Mouse (Mus musculus): Measurements from ENCODE around the gene Tmem233. TPM values are rescaled to one million over a fixed set of nuclear protein-coding genes. Genes with fewer than 3 reads are reported as not detected.
A peak's percentile ranks its signal among the peaks of the same experiment; 100 is the strongest.

Tmem233 gene
- total RNA-seq, 2 experiments from 2014 or later = not detected

DNA sequence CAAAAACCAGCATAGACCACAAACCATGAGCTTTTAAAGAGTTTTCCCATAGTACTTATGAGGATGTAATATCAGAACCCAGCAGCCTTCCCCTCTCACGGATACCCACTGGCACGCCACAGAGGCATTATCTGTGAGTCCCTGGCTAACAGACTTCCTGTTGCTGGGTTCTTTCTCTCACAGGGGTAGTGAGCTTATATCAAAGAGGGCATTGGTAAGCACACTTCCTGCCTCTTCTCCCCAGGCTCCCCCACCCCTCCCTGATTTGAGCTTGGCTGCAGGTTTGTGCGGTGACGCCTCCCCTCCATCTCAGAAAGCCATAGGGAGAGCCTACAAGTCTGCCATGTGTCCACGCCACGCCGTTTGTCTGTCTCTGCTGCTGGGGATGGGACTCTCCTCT lies 54.0 kb downstream of the Tmem233 start:
- DNase-seq = no peak

DNA sequence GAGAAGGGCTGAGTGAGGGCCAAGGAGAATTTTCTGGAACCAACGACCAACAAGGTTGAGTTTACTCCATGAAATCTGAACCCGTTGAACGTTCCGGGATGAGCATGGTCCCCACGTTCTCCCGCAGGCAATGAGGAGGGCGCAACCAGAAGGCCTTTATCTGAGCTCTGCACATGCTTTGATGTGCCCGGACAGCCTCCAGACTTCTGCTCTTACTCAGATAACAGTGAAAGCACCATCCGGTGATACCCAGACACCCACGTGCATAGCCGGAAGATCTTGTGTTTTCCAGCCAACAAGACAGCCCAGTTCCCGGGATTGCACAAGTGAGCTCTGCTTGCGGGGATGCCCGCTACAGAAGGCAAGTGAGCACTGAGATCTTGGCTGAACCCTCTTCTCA lies 56.5 kb downstream of the Tmem233 start:
- DNase-seq = no peak

DNA sequence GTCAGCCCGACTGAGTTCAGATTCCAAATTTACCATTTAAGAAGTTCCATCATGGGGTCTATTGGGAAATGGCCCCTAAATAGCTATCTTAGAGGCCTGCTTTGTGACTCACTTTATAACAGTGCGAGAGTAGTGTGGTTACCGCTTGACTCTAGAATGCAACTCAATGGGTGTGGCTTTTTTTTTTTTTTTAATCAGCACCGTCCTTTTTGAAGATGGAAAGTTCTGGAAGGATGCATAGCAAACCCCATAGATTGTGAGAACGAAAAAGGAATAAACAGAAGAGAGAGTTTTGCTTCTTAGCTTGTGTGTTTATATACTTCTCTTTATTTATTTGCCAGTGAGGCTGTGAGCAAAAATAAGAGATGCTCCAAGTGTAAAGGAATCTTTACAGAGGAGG lies 56.9 kb downstream of the Tmem233 start:
- no peak for DNase-seq

DNA sequence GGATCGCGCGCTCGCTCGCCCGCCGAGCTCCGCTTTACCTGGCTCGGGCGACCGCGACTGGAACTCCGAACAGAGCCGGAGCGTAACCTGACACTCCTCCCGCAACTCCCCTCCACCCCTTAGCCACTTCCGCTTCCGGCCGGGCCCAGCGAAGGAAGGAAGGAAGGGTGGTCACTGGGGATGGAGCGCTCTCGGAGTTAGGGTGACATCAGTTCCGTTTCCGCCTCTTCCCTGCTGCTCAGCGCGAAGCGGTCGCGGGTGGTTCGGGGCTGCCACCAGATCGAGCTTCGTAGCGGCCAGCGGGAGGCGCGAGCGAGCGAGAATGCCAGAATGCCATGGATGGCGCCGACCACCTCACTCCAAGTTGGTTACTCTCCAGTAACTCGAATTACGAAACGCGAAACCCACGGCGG lies 58.7 kb downstream of the Tmem233 start, which contains the start of gene Prkab1:
Gene Prkab1 (minus strand): TSS at position 182 of the 413 bp plus-strand sequence.
- DNase-seq = peak; percentile 96

DNA sequence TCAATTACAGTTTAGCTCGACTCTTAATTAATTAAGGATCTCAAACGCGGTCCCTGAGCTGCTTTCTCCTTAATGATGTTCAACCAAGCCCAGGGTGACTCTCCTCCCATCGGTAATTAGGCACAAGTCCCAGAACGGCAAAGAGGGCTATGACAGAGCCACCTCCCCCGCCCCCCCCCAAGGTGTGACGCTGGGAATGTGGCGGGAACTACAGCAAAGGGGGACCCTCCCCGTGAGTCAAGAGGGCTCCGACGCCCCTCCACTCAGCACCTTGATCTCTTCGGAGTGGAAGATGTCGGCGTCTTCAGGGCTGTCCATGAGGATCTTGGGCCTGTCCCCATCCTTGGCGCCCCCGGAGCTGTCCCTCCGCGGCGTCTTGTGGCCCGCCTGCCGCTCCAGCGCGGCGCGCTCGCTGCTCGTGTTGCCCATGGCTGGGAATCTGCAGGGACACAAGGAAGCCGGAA lies 59.2 kb downstream of the Tmem233 start:
- DNase-seq = peak in 1 of 2 experiments; percentile 44

DNA sequence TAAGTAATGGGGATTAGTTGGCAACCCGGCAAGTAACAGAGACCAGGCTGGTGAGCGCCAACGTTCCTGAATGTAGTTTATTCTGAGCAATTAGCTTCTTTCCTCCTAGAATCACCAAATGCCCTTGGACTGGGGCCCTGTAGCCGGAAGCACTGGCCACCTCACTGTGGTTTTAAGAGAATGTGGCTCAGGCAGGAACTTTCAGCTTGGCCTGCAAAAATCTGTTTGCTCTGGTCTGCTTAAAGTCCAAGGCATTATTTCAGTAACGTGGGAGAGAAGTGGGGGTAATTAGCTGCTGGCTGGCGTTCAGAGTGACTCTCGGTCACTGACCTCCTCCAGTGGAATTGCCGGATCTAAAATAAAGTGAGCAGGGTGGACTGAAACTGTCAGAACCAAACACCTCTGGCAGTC lies 59.8 kb downstream of the Tmem233 start:
- peak; percentile 66 to 68 for DNase-seq

DNA sequence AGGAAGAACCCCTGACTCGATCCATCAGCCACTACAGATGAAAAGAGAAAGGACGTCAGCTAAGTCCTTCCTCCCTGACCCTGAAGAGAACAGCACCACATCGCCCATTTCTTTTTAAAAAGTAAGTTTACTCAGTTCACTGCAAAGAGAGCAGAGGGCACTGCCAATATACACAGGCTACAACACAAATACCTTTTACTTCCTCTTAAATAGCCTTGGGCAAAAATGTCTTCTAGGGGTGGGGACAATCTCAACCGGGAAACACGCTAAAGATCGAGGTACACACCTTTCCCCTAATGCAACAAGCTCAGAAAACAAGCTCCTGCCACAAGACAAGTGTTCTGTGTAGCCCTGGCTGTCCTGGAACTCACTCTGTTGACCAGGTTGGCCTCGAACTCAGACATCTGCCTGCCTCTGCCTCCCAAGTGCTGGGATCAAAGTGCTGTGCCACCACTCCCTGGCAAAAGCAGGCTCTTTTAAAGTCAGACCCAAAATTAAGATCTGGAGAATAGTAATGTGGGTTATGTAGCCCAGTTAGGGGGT lies 60.3 kb downstream of the Tmem233 start:
- no peak for DNase-seq

DNA sequence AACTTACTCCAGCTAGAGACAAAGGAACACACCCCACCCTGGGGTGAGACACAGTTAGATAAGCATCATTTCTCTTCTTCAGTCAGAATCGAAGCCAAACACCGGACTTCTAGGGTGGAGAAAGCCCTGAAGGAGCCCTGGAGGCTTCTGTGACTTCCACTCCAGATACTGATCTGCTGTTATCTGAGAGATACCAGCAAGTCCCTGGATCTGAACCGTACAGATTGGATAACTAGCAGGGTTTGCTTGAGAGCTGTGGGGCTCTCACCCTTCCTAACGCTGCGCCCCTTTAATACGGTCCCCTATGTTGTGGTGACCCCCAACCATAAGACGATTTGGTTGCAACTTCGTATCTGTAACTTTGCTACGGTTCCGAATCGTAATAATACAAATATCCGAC lies 60.9 kb downstream of the Tmem233 start:
- no peak for DNase-seq

DNA sequence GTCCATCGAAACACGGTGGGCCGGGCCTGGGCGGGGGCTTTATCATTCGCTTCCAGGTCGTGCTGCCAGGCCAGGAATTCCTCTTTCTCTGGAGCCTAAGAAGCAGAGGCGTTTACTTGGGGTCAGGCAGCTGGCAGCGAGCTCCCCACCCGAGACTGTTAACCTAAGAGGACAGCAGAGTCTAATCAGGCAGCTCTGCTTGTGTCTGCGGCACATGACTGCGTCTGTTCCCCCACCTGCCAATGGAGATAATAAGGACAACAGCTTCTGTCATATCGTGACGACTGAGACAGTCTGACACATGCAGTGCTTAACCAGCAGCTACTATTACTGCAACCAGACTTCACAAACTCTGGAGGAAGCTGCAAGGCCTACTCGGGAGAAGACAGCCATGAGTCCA lies 61.5 kb downstream of the Tmem233 start:
- no peak for DNase-seq

DNA sequence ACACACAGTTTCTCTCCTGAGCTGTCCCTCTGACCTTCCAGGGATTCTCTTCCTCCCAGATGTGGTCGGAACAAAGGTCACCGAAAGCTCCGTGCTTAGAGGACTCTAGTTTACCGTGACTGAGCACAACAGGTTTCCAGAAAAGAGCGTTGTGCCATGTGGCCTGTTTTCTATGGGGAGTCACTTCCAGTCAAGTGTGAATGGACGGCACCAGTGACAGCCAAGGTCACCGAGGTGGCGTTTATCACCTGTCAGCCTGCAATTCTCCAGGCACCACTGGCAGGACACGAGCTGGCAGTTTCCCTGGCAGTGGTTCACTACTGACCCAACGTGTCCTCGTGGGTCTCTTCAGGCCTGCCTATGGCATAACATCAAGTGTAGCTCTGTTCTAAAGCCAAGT lies 63.7 kb downstream of the Tmem233 start:
- peak in 1 of 2 experiments; percentile 17 for DNase-seq

DNA sequence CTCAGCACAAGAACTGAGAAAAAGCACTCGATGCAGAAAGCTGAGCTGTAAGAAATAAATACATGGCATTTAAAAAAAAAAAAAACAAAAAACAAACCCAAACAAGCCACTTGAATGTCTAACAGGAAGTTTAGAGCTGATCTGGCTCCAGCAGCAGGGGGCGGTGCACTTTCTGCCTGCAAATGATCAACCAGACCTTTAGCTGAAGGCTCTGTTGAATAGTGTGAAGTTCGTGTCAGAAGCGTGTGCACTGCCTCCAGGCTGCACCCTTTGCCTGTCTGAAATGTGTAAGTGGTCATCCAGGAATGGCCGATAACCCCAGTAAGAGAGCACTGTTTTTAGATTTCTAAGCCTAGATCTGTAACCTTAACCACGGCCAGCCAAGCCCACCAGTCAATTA lies 64.3 kb downstream of the Tmem233 start:
- no peak for DNase-seq

DNA sequence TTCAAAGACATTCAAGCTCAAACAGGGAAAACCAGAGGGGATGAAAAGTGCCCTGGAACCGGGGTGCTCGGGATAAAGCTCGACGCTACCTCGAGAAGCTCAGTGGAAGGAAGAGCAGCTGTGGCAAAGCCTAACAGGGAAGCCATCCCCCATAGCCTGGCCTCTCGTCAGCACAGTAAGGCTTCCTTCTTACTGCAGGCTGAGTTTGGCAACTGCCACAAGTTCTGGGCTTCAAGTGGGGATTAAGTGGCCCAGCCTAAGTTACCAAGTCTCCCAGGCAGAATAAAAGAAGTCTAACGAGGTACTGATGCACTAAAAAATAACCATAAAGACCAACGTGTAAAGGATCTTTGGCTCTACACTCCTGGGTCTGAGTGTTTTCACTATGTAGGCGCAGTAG lies 64.8 kb downstream of the Tmem233 start:
- no peak for DNase-seq

DNA sequence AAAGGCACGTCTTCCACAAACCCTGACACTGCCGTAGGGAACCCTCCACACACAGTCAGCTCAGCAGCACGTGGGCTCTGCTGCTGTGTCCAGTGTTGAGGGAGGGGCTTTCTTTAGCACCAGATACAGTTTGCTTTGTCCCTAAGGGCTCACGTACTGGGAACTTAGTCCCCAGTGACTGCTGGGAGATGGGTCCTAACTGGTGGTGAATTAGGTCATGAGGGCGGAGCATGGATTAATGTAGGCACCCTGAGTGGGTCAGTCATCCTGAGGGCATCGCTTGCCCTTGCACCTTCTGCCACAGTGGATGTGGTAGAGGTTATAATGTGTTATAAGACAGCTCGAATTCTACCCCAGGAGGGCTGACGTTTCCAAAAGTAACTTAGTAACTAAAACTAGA lies 65.7 kb downstream of the Tmem233 start:
- DNase-seq = no peak

DNA sequence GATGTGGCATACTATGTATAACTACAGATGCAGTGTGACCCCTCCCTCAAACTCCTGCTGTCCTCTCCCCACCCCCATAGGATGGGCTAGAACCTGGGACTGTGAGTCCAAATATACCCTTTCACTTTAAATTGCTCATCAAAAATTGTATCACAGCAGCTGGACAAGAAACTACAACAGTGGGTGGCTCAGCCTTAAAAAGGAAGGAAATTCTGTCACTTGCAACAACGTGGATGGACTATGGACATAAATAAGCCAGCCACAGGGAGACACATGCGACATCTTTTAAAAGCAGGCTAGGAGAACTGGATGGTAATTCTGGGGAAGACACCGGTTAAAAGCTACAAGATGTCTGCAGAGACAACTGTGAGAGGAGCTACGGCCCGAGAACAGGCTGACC lies 66.5 kb downstream of the Tmem233 start:
- DNase-seq = no peak

DNA sequence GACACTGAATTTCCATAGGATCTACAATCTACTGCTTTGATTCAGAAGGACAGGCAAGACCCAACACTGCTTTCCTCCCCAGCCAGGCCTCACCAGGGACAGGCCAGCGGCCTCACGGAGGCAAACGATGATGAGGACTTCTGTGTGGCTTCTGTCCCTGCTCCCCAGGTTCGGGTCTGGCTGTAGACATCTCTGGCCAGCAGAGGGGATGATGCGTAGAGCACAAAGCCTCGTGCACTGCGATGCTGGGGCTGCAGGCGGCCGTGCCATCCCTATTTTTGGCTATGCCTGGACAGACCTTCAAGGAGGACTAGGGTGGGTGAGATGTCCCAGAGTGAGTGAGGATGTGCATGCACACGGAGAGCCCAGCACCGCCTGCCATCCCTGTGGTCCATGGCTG lies 68.8 kb downstream of the Tmem233 start:
- DNase-seq = no peak

DNA sequence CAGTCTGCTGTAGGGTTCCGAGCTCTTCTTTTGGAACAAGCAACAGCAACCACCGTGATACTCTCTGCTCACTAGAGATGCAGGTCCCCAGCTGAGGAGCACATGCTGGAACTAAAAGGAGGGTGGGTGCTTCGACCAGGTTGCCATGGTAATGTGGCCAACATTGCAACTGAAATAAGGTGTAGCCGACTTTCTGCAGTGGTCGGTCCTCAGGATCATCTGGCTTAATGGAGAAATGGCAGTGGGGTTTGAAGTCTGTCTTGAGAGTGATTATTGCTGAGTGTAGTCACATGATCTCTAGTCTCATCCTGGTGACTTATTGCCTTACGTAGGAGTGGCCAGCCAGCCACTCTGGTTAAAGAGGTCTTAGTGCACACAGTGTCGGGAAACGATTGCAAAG lies 69.2 kb downstream of the Tmem233 start:
- no peak for DNase-seq

DNA sequence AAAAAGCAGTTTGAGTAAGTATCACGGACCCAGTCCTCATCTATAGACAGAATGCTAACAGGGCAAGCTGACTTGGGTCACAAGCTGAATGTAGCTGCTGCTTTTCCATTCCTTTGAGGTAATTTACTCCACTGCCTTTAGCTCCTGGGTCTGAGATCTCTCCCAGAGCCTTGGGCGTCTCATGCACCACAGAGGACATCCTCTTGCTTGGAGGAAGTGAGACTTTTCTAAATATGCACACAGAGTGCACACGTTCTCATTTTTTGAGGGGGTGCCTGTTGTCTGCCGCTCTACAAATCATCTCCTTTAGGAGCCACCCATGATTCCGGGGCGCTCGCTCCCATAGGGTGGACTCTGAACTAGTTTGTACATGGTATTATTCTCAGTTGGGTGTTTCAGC lies 70.5 kb downstream of the Tmem233 start:
- no peak for DNase-seq

DNA sequence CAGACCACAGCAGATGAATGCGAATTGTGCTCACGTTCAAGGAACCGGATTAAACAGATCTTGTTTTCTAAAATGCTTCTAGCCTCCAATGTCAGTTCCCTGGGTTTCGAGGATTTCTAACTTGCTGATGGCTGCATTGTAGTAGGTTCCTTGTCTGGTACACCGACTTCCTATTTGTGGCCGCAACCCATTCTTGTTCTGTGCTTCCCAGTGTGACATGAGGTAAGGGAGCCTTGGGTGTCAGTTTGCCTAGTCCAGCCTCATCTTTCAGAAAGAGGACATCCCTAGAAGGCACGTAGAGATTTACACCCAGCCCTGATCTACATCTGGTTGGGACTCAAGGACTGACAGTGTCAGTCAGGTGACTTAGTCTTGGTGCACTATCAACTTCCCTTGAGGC lies 71.3 kb downstream of the Tmem233 start:
- no peak for DNase-seq

DNA sequence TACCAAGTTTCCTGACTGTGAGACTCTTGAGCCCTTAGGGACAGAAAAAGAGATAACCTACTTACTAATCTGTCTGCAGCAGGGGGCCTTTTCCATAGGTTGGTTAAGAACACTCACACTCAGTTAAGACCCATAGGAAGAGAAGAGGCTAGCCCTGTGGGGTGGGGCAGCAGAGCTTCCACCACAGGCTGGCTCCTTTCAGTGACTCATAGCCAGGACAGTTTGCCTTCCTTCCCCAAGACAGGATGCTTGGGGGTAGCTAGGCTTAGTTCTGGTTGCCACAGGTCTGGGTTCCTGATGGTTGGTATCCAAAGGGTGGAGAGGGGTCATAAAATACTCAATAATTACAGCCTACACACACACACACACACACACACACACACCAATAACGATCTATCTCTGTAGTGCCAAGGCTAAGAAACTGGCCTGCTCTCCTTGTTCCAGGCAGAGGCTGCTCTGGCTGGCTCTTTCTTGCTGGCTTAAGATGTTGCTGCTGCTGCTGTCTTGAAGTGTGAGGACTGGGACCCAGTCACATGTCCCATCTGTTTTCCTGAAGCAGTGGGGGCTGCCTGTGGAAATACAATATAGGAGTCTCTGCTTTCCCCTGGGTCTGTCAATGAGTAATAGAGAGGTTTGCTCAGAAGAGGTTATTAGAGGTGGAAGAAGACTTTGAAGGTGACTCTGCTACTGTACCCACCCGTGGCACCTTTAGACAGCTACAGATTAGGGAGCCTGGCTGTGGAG lies 73.0 kb downstream of the Tmem233 start:
- DNase-seq = no peak

DNA sequence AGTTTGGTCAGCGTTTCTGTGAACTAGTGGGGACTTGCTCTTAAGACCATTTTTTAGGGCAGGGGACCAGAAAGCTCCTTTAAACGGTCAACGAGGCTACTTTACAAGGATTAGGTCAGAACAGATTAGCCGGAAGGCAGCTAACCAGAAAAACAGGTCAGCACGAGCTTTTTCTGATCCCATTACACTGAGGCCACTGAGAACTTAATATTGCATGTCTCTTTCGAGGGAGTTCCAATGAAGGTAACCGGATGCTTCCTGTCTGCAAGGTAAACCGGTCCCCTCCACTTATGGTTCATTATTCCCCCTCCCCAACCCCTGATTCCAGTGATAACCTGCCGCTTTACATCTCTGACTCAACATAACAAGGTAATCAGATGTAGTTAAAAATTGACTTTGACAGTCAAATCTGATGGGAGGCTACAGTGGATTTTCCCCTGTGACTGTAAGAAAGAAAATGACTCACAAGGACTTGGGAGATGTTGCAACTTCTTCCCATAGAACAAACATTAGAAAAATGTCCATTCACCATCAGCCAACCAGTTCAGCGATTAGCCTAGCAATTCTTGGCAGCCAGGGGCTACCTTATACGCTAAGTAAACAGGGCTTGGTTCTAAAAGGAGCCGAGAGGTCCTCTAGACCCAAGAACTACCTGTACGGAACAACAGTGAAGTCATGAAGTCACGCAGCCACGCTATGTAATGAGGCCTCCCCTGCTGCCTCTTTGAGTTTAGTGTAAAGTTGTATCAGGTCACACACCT lies 73.8 kb downstream of the Tmem233 start:
- DNase-seq = no peak

DNA sequence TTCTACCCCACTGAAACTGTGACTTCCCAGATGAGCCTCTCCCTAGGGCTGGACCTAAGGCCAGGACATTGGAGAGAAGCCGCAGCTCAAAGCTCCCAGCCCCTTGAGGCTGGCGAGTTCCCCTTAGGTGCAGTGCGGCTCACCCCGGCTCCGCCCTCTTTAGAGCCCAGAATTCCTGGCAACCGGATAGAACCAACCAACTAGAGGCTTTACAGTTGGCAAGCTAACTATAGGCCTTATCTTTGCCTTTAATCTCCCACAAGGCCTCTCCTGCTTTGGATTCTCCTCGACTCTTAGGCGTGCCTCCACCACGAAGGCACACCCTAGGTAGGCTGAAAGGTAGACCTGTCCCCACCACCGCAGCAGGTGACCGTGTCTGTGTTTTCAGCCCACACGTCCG lies 75.3 kb downstream of the Tmem233 start:
- no peak for DNase-seq

DNA sequence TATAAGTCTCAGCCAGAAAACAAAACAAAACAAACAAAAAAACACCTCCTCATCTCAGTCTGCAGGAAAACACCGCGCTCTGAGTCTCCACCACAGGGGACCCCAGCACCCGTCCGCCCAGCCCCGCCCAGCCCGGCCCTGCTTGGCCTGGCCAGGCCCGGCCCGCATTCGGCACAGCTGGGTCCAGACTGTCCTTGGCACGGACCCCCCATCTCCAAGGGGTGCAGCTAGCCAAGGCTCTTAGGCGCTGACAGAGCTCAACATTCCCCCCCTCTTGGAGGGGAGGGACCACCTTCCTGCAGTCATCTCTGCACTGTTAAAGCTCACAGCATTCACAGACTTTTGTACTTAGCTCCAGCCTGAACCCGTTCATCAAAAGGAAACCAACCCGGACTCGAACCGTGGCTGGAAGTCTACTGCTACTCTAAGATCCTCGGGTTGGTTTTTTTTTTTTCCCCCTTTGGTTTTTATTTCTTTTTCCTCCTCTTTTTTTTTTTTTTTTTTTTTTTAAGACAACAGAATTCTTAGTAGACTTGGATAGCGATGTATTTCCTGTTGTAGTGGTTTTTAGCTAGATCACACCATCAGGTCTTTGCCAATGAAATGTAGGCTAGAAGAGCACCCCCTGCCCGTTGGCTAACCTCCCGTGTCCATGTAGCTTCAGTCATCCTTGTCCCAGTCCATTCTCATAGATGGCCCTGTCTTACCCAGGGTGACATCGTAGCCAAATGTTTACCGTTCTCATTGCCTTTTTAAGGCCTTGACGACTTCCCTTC lies 76.5 kb downstream of the Tmem233 start:
- DNase-seq = peak; percentile 42 to 66

DNA sequence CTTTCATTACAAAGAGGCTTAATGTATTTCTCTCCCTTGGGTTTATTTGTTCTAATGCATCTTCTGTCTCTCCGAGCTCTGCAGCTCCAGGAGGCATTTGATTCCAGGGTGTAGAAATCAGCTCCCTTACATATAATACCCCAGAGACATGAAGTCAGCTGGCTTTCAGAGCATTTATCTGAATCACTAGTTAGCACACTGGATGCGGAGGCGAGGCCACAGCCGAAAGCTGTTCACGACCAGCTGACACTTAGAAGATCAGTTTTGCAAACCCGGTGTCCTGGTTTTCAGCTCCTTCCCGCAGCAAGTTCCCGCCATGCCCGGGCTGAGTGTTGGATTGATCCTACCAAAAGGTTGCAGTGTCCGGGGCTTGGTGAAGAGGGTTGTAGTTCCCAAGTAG lies 78.8 kb downstream of the Tmem233 start:
- DNase-seq = no peak
